Mouse (Mus musculus): ENCODE data around the gene Sap25. TPM values are rescaled to one million over a fixed set of nuclear protein-coding genes. Genes with fewer than 3 reads are reported as not detected.
A peak's percentile ranks its signal among the peaks of the same experiment; 100 is the strongest.

The Sap25 gene
- polyA plus RNA-seq, 1 experiment = 61.1 TPM

DNA sequence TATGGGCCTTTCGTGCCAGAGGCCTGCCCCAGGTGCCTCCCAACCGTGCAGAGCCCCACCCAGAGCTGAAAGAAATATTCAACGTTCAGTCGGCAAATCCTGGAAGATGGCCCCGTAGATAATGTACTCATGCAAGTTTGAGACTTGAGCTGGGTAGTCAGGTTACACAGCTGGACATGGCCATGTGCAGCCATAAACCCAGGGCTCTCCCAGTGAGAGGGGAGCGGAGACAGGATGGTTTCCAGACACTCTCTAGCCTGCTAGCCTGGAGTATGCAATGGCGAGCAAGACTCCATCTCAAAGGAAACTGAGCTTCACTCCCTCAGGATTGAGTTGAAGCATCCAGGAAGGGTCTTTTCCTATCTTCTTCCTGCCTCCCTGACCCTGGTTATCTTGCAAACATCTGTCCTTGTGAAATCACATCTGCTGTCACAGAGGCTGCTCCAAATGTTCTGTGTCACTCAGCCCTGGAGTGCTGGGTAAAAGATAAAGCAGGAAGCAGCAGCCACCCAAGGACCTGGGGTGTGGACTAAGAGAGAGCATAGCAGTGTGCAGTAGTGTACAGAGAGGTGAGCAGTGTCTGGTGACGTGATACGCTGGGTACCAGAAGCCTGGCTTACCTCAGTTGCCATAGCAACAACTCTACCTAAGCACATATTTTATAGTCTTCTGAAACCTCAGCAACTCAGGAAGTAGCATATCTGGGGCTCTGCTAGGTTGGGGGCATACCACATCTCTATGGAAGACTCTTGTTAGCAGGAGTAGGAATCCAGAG, 6.9 kb downstream of the Sap25 start:
- no peaks in the 10 kb centered on the region for H3K36me3 ChIP-seq (ENCODE audit: control insufficient read depth, insufficient read depth, low read length)
- no peaks in the 10 kb centered on the region for H3K27me3 ChIP-seq (replicated peaks; ENCODE audit: control insufficient read depth, insufficient read depth, low read length)
- no peak overlapping the region; the same call in 1 of the 2 replicates for H3K27ac ChIP-seq (ENCODE audit: insufficient read depth, low read depth, low read length)
- TF ChIP-seq CTCF (conservative IDR thresholded peaks at IDR 0.05; ENCODE audit: insufficient read depth, insufficient read length, low read depth, low read length) (no peak), POLR2A (IDR thresholded peaks at IDR 0.05; ENCODE audit: low read depth, low read length) (no peak)
- DNase-seq = no peak
- WGBS = 49% methylated on average over 9 of the region's 9 CpGs
- no peaks in the 10 kb centered on the region; the same call in none of the 2 replicates for H3K4me1 ChIP-seq (ENCODE audit: control insufficient read depth, insufficient read depth, low read length)
- H3K4me3 ChIP-seq (ENCODE audit: insufficient read depth, low read depth, low read length) = no peak overlapping the region

DNA sequence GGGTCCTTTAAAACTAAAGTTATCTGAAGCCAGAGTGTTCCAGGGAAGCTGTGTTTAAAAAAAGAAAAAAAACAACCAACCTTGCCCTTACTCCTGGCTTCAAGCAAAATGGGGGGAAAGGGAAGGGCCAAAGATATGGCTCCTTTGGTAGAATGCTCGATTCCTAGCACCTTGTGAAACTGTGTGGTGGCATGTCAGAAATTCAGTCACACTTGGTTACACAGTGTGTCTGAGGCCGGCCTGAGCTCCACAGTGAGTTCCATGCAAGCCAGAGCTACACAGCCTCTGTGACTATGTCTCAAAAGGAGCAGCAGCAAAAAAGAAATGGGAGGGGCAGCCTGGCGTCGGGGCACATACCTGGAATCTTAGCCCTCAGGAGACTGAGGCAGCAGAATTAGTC, 8.1 kb downstream of the Sap25 start:
- TF ChIP-seq POLR2A (IDR thresholded peaks at IDR 0.05; ENCODE audit: low read depth, low read length) (no peak), CTCF (conservative IDR thresholded peaks at IDR 0.05; ENCODE audit: insufficient read depth, insufficient read length, low read depth, low read length) (no peak)
- H3K36me3 ChIP-seq (ENCODE audit: control insufficient read depth, insufficient read depth, low read length) = no peaks in the 10 kb centered on the region
- DNase-seq = peak; percentile 40
- H3K4me1 ChIP-seq (ENCODE audit: control insufficient read depth, insufficient read depth, low read length) = no peaks in the 10 kb centered on the region; the same call in none of the 2 replicates
- H3K27me3 ChIP-seq (replicated peaks; ENCODE audit: control insufficient read depth, insufficient read depth, low read length) = no peaks in the 10 kb centered on the region
- H3K4me3 ChIP-seq (ENCODE audit: insufficient read depth, low read depth, low read length) = no peak overlapping the region
- 26% methylated on average over 4 of the region's 4 CpGs for WGBS
- H3K27ac ChIP-seq (ENCODE audit: insufficient read depth, low read depth, low read length) = peak overlapping the region; percentile 25; the same call in 1 of the 2 replicates

- WGBS = 41% methylated on average over 18 of the region's 18 CpGs
- no peak for TF ChIP-seq POLR2A (IDR thresholded peaks at IDR 0.05; ENCODE audit: low read depth, low read length)
- no peak for TF ChIP-seq CTCF (conservative IDR thresholded peaks at IDR 0.05; ENCODE audit: insufficient read depth, insufficient read length, low read depth, low read length)
- Histone ChIP-seq H3K4me1 (ENCODE audit: control insufficient read depth, insufficient read depth, low read length) (no peaks in the 10 kb centered on the region; the same call in none of the 2 replicates), H3K27me3 (replicated peaks; ENCODE audit: control insufficient read depth, insufficient read depth, low read length) (no peaks in the 10 kb centered on the region), H3K27ac (ENCODE audit: insufficient read depth, low read depth, low read length) (peak overlapping the region; percentile 63; the same call in 1 of the 2 replicates), H3K36me3 (ENCODE audit: control insufficient read depth, insufficient read depth, low read length) (no peaks in the 10 kb centered on the region), H3K4me3 (ENCODE audit: insufficient read depth, low read depth, low read length) (no peak overlapping the region)
- no peak for DNase-seq
These were observed 8.8 kb downstream of the Sap25 start for GRCm38 (mm10) chr5:137649669-137650571.

GRCm38 (mm10) chr5:137652474-137652873, 11.3 kb downstream of the Sap25 start:
- Histone ChIP-seq H3K27ac (ENCODE audit: insufficient read depth, low read depth, low read length) (no peak overlapping the region), H3K4me1 (ENCODE audit: control insufficient read depth, insufficient read depth, low read length) (peaks cover 5% of the 10 kb centered on the region), H3K4me3 (ENCODE audit: insufficient read depth, low read depth, low read length) (no peak overlapping the region), H3K36me3 (ENCODE audit: control insufficient read depth, insufficient read depth, low read length) (no peaks in the 10 kb centered on the region), H3K27me3 (replicated peaks; ENCODE audit: control insufficient read depth, insufficient read depth, low read length) (no peaks in the 10 kb centered on the region)
- TF ChIP-seq CTCF (conservative IDR thresholded peaks at IDR 0.05; ENCODE audit: insufficient read depth, insufficient read length, low read depth, low read length) (peak; percentile 76), POLR2A (IDR thresholded peaks at IDR 0.05; ENCODE audit: low read depth, low read length) (no peak)
- WGBS = 19% methylated on average over 3 of the region's 3 CpGs
- DNase-seq = peak; percentile 83

DNA sequence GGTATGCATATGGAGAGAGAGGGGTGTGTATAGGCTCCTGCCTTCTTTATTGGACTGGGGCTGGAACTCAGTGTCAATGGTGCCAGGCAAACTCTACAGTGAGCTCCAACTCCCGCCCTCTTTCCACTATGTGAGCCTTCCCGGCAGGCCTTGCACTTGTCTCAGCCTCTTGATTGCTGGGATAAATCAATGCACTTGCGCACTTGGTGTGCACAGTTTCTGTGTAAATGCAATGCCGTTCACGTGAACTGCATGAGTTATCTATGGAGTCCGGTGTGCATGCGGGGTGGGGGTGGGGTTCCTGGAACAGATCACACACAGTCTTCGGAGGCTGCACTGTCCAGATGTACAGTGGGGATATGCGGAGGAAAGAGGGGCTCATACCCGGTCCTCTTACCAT, 12.2 kb downstream of the Sap25 start:
- no peaks in the 10 kb centered on the region for H3K27me3 ChIP-seq (replicated peaks; ENCODE audit: control insufficient read depth, insufficient read depth, low read length)
- H3K4me1 ChIP-seq (ENCODE audit: control insufficient read depth, insufficient read depth, low read length) = peaks cover 6% of the 10 kb centered on the region
- TF ChIP-seq CTCF (conservative IDR thresholded peaks at IDR 0.05; ENCODE audit: insufficient read depth, insufficient read length, low read depth, low read length) (no peak), POLR2A (IDR thresholded peaks at IDR 0.05; ENCODE audit: low read depth, low read length) (no peak)

GRCm38 (mm10) chr5:137654746-137655145, 13.6 kb downstream of the Sap25 start:
- Histone ChIP-seq H3K36me3 (ENCODE audit: control insufficient read depth, insufficient read depth, low read length) (no peaks in the 10 kb centered on the region), H3K4me3 (ENCODE audit: insufficient read depth, low read depth, low read length) (no peak overlapping the region), H3K4me1 (ENCODE audit: control insufficient read depth, insufficient read depth, low read length) (peaks cover 6% of the 10 kb centered on the region), H3K27me3 (replicated peaks; ENCODE audit: control insufficient read depth, insufficient read depth, low read length) (no peaks in the 10 kb centered on the region), H3K27ac (ENCODE audit: insufficient read depth, low read depth, low read length) (no peak overlapping the region)
- DNase-seq = no peak
- WGBS = 69% methylated on average over 7 of the region's 7 CpGs
- TF ChIP-seq CTCF (conservative IDR thresholded peaks at IDR 0.05; ENCODE audit: insufficient read depth, insufficient read length, low read depth, low read length) (0 out of 2 replicates have a peak, but pooled peaks have one; percentile 12), POLR2A (IDR thresholded peaks at IDR 0.05; ENCODE audit: low read depth, low read length) (no peak)

More for the DNA sequence above, 12.2 kb downstream of the Sap25 start:
- Histone ChIP-seq H3K36me3 (ENCODE audit: control insufficient read depth, insufficient read depth, low read length) (no peaks in the 10 kb centered on the region), H3K4me3 (ENCODE audit: insufficient read depth, low read depth, low read length) (no peak overlapping the region), H3K27ac (ENCODE audit: insufficient read depth, low read depth, low read length) (no peak overlapping the region)
- no peak for DNase-seq
- WGBS = 93% methylated on average over 10 of the region's 10 CpGs

All from kidney, adult 2 months (tissue).